8 mouse cellular contexts compared by ENCODE assay signal in the genomic region with DNA sequence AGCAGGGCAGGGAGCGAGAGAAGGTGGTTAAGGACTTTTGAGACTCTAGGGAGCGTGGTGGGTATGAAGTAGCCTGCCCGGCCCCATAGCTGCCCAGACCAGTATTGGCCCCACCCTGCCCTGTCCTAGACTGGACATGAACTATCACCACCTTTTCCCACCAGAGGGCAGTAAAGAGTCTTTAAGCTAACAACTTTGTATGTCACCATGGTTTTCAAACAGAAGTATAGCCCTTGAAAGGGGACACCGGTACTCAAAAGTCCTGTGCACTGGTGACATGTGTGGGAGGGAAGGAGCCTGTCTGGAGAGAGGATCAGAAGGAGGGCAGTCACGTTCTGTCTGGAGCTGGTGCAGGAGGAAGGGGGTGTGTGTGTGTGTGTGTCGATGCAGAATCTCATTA. TPM values are rescaled to one million over a fixed set of nuclear protein-coding genes. Genes with fewer than 3 reads are reported as not detected.
DNase-seq lines count a peak whose midpoint lies in the region; ATAC-seq and TF ChIP-seq lines count a peak whose summit lies in the region.

No protein-coding gene starts in this region.

- ATAC-seq in embryonic facial prominence, embryonic 15.5 days (ENCODE audit: insufficient number of reproducible peaks, low FRiP score, low TSS enrichment, low read depth): peak; percentile 59; the same call in 1 of the 2 replicates
- ATAC-seq in hindbrain, embryonic 13.5 days (ENCODE audit: low FRiP score): peak; percentile 45; the same call in 1 of the 2 replicates
- peak; percentile 49 for ATAC-seq in limb, embryonic 13.5 days (ENCODE audit: low FRiP score, low read depth)

- 0 out of 2 replicates have a peak, but pooled peaks have one; percentile 6 for TF ChIP-seq CTCF in testis, adult 2 months (IDR thresholded peaks at IDR 0.05; ENCODE audit: control insufficient read depth, insufficient read depth, insufficient replicate concordance, low read depth, low read length)

- peaks cover 12% of the 10 kb centered on the region for H3K4me1 ChIP-seq in testis, adult 2 months (ENCODE audit: control insufficient read depth, insufficient read depth, low read length)
- H3K4me1 ChIP-seq in embryonic facial prominence, embryonic 15.5 days: peaks cover 18% of the 10 kb centered on the region
- H3K4me1 ChIP-seq in hindbrain, embryonic 13.5 days (replicated peaks): peaks cover 21% of the 10 kb centered on the region
- peaks cover 27% of the 10 kb centered on the region for H3K4me1 ChIP-seq in limb, embryonic 13.5 days

- no peaks in the 10 kb centered on the region for H3K79me2 ChIP-seq in myocyte (ENCODE audit: control insufficient read depth, insufficient read depth)

- no peak overlapping the region for H3K27ac ChIP-seq in testis, adult 2 months (ENCODE audit: control insufficient read depth, insufficient read depth, low read depth, low read length)
- H3K27ac ChIP-seq in embryonic facial prominence, embryonic 15.5 days (replicated peaks): no peak overlapping the region
- H3K27ac ChIP-seq in hindbrain, embryonic 13.5 days: no peak overlapping the region
- H3K27ac ChIP-seq in limb, embryonic 13.5 days: no peak overlapping the region

- TF ChIP-seq POLR2A in testis, adult 2 months (IDR thresholded peaks at IDR 0.05; ENCODE audit: control insufficient read depth, low read depth, low read length): no peak
- no peak for TF ChIP-seq POLR2A in myocyte (IDR thresholded peaks at IDR 0.05; ENCODE audit: insufficient read length, low read depth)

- no peak for DNase-seq in testis, postnatal 14 days (ENCODE audit: low spot score)
- DNase-seq in adrenal gland, postnatal 36 days: peak; percentile 49 to 78
- no peak for DNase-seq in right cerebral cortex, adult 18-20 months

- no peak overlapping the region for H3K4me3 ChIP-seq in testis, adult 2 months (ENCODE audit: control insufficient read depth, low read depth, low read length)
- no peak overlapping the region for H3K4me3 ChIP-seq in embryonic facial prominence, embryonic 15.5 days (replicated peaks)
- no peak overlapping the region for H3K4me3 ChIP-seq in hindbrain, embryonic 13.5 days
- H3K4me3 ChIP-seq in limb, embryonic 13.5 days: no peak overlapping the region
- H3K4me3 ChIP-seq in myocyte: no peak overlapping the region

- no peak overlapping the region for H3ac ChIP-seq in myocyte (ENCODE audit: control insufficient read depth, insufficient read length)

- no peak overlapping the region for H3K9ac ChIP-seq in embryonic facial prominence, embryonic 15.5 days
- H3K9ac ChIP-seq in hindbrain, embryonic 13.5 days: no peak overlapping the region
- H3K9ac ChIP-seq in limb, embryonic 13.5 days: no peak overlapping the region

- H3K27me3 ChIP-seq in testis, adult 2 months (ENCODE audit: control insufficient read depth, insufficient read depth, low read length): no peaks in the 10 kb centered on the region
- no peaks in the 10 kb centered on the region for H3K27me3 ChIP-seq in embryonic facial prominence, embryonic 15.5 days
- H3K27me3 ChIP-seq in hindbrain, embryonic 13.5 days: no peaks in the 10 kb centered on the region
- 0 out of 2 replicates have a peak, but pooled peaks cover 4% of the 10 kb centered on the region for H3K27me3 ChIP-seq in limb, embryonic 13.5 days
- peaks cover 29% of the 10 kb centered on the region for H3K27me3 ChIP-seq in myocyte (ENCODE audit: control insufficient read depth, insufficient read depth, insufficient read length)

- no peak overlapping the region for H3K4me2 ChIP-seq in embryonic facial prominence, embryonic 15.5 days (replicated peaks)
- H3K4me2 ChIP-seq in hindbrain, embryonic 13.5 days: no peak overlapping the region
- H3K4me2 ChIP-seq in limb, embryonic 13.5 days (replicated peaks): no peak overlapping the region
- H3K4me2 ChIP-seq in myocyte (ENCODE audit: low read depth): peak overlapping the region; percentile 3

- no peaks in the 10 kb centered on the region for H3K9me3 ChIP-seq in embryonic facial prominence, embryonic 15.5 days (replicated peaks)
- no peaks in the 10 kb centered on the region for H3K9me3 ChIP-seq in hindbrain, embryonic 13.5 days
- no peaks in the 10 kb centered on the region for H3K9me3 ChIP-seq in limb, embryonic 13.5 days

- no peaks in the 10 kb centered on the region; the same call in 1 of the 2 replicates for H3K36me3 ChIP-seq in testis, adult 2 months (ENCODE audit: control insufficient read depth, insufficient read depth, low read length)
- no peaks in the 10 kb centered on the region for H3K36me3 ChIP-seq in embryonic facial prominence, embryonic 15.5 days
- H3K36me3 ChIP-seq in hindbrain, embryonic 13.5 days: peaks cover 15% of the 10 kb centered on the region
- H3K36me3 ChIP-seq in limb, embryonic 13.5 days: no peaks in the 10 kb centered on the region
- H3K36me3 ChIP-seq in myocyte (ENCODE audit: control insufficient read depth, insufficient read depth): no peaks in the 10 kb centered on the region

- WGBS in embryonic facial prominence, embryonic 15.5 days: 22% methylated on average over 6 of the region's 6 CpGs
- WGBS in hindbrain, embryonic 13.5 days: 33% methylated on average over 6 of the region's 6 CpGs
- 23% methylated on average over 6 of the region's 6 CpGs for WGBS in limb, embryonic 13.5 days

TF ChIP-seq in myocyte, 11 proteins besides CTCF, POLR2A, EP300 and RAD21:
- TF ChIP-seq SRF (IDR thresholded peaks at IDR 0.05; ENCODE audit: control insufficient read depth, insufficient read length, low read depth): no peak
- TF ChIP-seq POLR2AphosphoS2 (IDR thresholded peaks at IDR 0.05; ENCODE audit: insufficient read length, low read depth): no peak
- no peak for TF ChIP-seq TCF3 (IDR thresholded peaks at IDR 0.05; ENCODE audit: insufficient read length, low read depth)
- TF ChIP-seq MAX (IDR thresholded peaks at IDR 0.05; ENCODE audit: low read depth): no peak
- no peak for TF ChIP-seq REST (IDR thresholded peaks at IDR 0.05; ENCODE audit: insufficient read depth, insufficient read length)
- no peak for TF ChIP-seq MYOD1 (IDR thresholded peaks at IDR 0.05; ENCODE audit: control insufficient read depth in 1 of 3, insufficient read length in 2 of 3, low read depth in 2 of 3)
- no peak for TF ChIP-seq E2F4 (IDR thresholded peaks at IDR 0.05; ENCODE audit: insufficient read depth)
- TF ChIP-seq TCF12 (IDR thresholded peaks at IDR 0.05; ENCODE audit: insufficient read depth, poor library complexity, severe bottlenecking): no peak
- TF ChIP-seq USF1 (IDR thresholded peaks at IDR 0.05; ENCODE audit: low read depth): no peak
- TF ChIP-seq MYOG (IDR thresholded peaks at IDR 0.05; ENCODE audit: control insufficient read depth in 1 of 3, insufficient read depth in 1 of 3, insufficient read length in 2 of 3, low read depth in 2 of 3): no peak
- TF ChIP-seq CEBPB (IDR thresholded peaks at IDR 0.05; ENCODE audit: insufficient read depth, poor library complexity, severe bottlenecking): no peak
TF ChIP-seq in myocyte: peak in this region for 0.

RNA-seq across cellular contexts. Expression of gene Gaa, which starts 18.7 kb away (rescaled TPM):
- polyA plus RNA-seq in testis, adult 2 months (2012; rRNA removed): 41.9 and 46.2 TPM in 2 replicates
- 100 to 1,000 TPM in 1 of 2 experiments, 10 to 100 TPM in 1; 95.1 to 103 TPM for total RNA-seq in adrenal gland, postnatal 36 days (2021)
- polyA plus RNA-seq in embryonic facial prominence, embryonic 15.5 days (2015; fragmentation: Nextera tagmentation; extraction: Ambion mirVana): 81.4 and 90.1 TPM in 2 replicates
- polyA plus RNA-seq in hindbrain, embryonic 13.5 days (2015; fragmentation: Nextera tagmentation; extraction: Ambion mirVana): 59.6 and 62.3 TPM in 2 replicates
- polyA plus RNA-seq in limb, embryonic 13.5 days (2015; fragmentation: Nextera tagmentation; extraction: Ambion mirVana): 67.1 and 69.9 TPM in 2 replicates
- 86.4 TPM for polyA plus RNA-seq in myocyte (2012; fragmentation: generic; extraction: Trizol)

RNA-seq across cellular contexts. Expression of gene Ccdc40, which starts 20.6 kb away (rescaled TPM):
- 73.2 and 78.5 TPM in 2 replicates for polyA plus RNA-seq in testis, adult 2 months (2012; rRNA removed)
- total RNA-seq in adrenal gland, postnatal 36 days (2021): under 1 TPM; 0.40 to 0.66 TPM
- polyA plus RNA-seq in embryonic facial prominence, embryonic 15.5 days (2015; fragmentation: Nextera tagmentation; extraction: Ambion mirVana): 10.3 and 13.0 TPM in 2 replicates
- polyA plus RNA-seq in hindbrain, embryonic 13.5 days (2015; fragmentation: Nextera tagmentation; extraction: Ambion mirVana): 14.6 and 18.0 TPM in 2 replicates
- 4.8 and 6.8 TPM in 2 replicates for polyA plus RNA-seq in limb, embryonic 13.5 days (2015; fragmentation: Nextera tagmentation; extraction: Ambion mirVana)
- polyA plus RNA-seq in myocyte (2012; fragmentation: generic; extraction: Trizol): 0.07 TPM

RNA-seq across cellular contexts. Expression of gene Tbc1d16, which starts 20.7 kb away (rescaled TPM):
- 1.1 and 1.2 TPM in 2 replicates for polyA plus RNA-seq in testis, adult 2 months (2012; rRNA removed)
- total RNA-seq in adrenal gland, postnatal 36 days (2021): 10 to 100 TPM; 14.3 to 15.9 TPM
- polyA plus RNA-seq in embryonic facial prominence, embryonic 15.5 days (2015; fragmentation: Nextera tagmentation; extraction: Ambion mirVana): 15.3 and 16.0 TPM in 2 replicates
- polyA plus RNA-seq in hindbrain, embryonic 13.5 days (2015; fragmentation: Nextera tagmentation; extraction: Ambion mirVana): 57.4 and 61.1 TPM in 2 replicates
- 25.1 and 27.2 TPM in 2 replicates for polyA plus RNA-seq in limb, embryonic 13.5 days (2015; fragmentation: Nextera tagmentation; extraction: Ambion mirVana)
- polyA plus RNA-seq in myocyte (2012; fragmentation: generic; extraction: Trizol): 8.5 TPM

RNA-seq across cellular contexts. Expression of gene Eif4a3, which starts 50.9 kb away (rescaled TPM):
- polyA plus RNA-seq in testis, adult 2 months (2012; rRNA removed): 73.6 and 81.2 TPM in 2 replicates
- total RNA-seq in adrenal gland, postnatal 36 days (2021): 100 to 1,000 TPM; 136 to 138 TPM
- 329 and 338 TPM in 2 replicates for polyA plus RNA-seq in embryonic facial prominence, embryonic 15.5 days (2015; fragmentation: Nextera tagmentation; extraction: Ambion mirVana)
- polyA plus RNA-seq in hindbrain, embryonic 13.5 days (2015; fragmentation: Nextera tagmentation; extraction: Ambion mirVana): 266 and 296 TPM in 2 replicates
- 386 and 387 TPM in 2 replicates for polyA plus RNA-seq in limb, embryonic 13.5 days (2015; fragmentation: Nextera tagmentation; extraction: Ambion mirVana)
- 247 TPM for polyA plus RNA-seq in myocyte (2012; fragmentation: generic; extraction: Trizol)

RNA-seq across cellular contexts. Expression of gene Card14, which starts 58.6 kb away (rescaled TPM):
- polyA plus RNA-seq in testis, adult 2 months (2012; rRNA removed): 0.44 and 0.76 TPM in 2 replicates
- total RNA-seq in adrenal gland, postnatal 36 days (2021): under 1 TPM; 0.17 to 0.33 TPM
- polyA plus RNA-seq in embryonic facial prominence, embryonic 15.5 days (2015; fragmentation: Nextera tagmentation; extraction: Ambion mirVana): 4.0 and 4.3 TPM in 2 replicates
- 0.06 and 0.09 TPM in 2 replicates for polyA plus RNA-seq in hindbrain, embryonic 13.5 days (2015; fragmentation: Nextera tagmentation; extraction: Ambion mirVana)
- polyA plus RNA-seq in limb, embryonic 13.5 days (2015; fragmentation: Nextera tagmentation; extraction: Ambion mirVana): 0.42 and 0.88 TPM in 2 replicates
- 1.1 TPM for polyA plus RNA-seq in myocyte (2012; fragmentation: generic; extraction: Trizol)

Comparison
In these comparisons a context has a peak if more than half of its experiments do, and no peak if none do; other contexts are left out.
1. DNase-seq: peak in adrenal gland, postnatal 36 days (2 of 2); none in testis, postnatal 14 days (single experiment) and right cerebral cortex, adult 18-20 months (single experiment).
2. Peak in every context shown above with its lines, with median percentiles within 50 percentile points of each other: ATAC-seq.